Comparison of ENCODE assay signal across 12 mouse cellular contexts in genomic region chr1:154461521-154461920, GRCm38 (mm10).
DNase-seq lines count a peak whose midpoint lies in the region.
"Had no signal": no experiment of that assay in that cellular context is flagged by ENCODE, and none has a peak within 500 bp of the region (broad histone marks: within the 10 kb centered on the region; RNA-seq: fewer than 3 reads in every experiment).

No protein-coding gene starts in this region.

- DNase-seq in adrenal gland, adult 8-10 months = peak; percentile 23
- DNase-seq in adrenal gland, postnatal 4 days (ENCODE audit: low spot score in 2 of 2) = no peak
- DNase-seq in 3T3-L1 (ENCODE audit: low read depth, low spot score) (peak; percentile 26), MN1 (ENCODE audit: low spot score) (no peak)
- peak; percentile 58 for DNase-seq in cerebellum, adult 9-11 months
- DNase-seq in gastrocnemius, postnatal 10 days = peak; percentile 14
- no peak for DNase-seq in spleen, postnatal 4 days (ENCODE audit: low spot score in 2 of 2)
- DNase-seq in testis, postnatal 14 days (ENCODE audit: low spot score) = no peak
- DNase-seq: B cell, adult 2 months; liver; lung, postnatal 14 days; spleen, adult 18-20 months had no signal

Comparison
In these comparisons a context has a peak if more than half of its experiments do, and no peak if none do; other contexts are left out.
1. DNase-seq: peak in adrenal gland, adult 8-10 months (single experiment), 3T3-L1 (single experiment), cerebellum, adult 9-11 months (single experiment) and gastrocnemius, postnatal 10 days (single experiment); none in adrenal gland, postnatal 4 days (0 of 2), spleen, postnatal 4 days (0 of 2), testis, postnatal 14 days (single experiment) and MN1 (single experiment).